Mouse (Mus musculus) ES-E14 (cell line): ENCODE results near the gene Kiss1. TPM values are rescaled to one million over a fixed set of nuclear protein-coding genes. Genes with fewer than 3 reads are reported as not detected.

Source experiments
- DNase-seq: peaks from one replicate; pipeline ENCODE4 v3.0.0-alpha.2; 2013; ENCODE audit warnings: low read depth, low spot score
- H3K27ac ChIP-seq: 2 replicates; pipeline ENCODE4 v1.5.1; 2012; ENCODE audit warnings: low read depth, mild to moderate bottlenecking, low read length, moderate library complexity, mixed read lengths; ENCODE audit not compliant: poor library complexity, insufficient read depth, severe bottlenecking
- H3K36me3 ChIP-seq: 2 replicates; pipeline ENCODE4 v1.6.1; 2012; ENCODE audit warnings: mild to moderate bottlenecking, low read length, moderate library complexity, mixed read lengths; ENCODE audit not compliant: control insufficient read depth, poor library complexity, insufficient read depth, severe bottlenecking
- H3K4me1 ChIP-seq, 2 experiments: fragments of 150-350 bp in 1 of 2; sonication (generic) in 1 of 2; 2 replicates each; pipeline ENCODE4 v1.6.1; 2012; ENCODE audit warnings: low read length in 2 of 2, mild to moderate bottlenecking in 1 of 2, mixed read lengths in 1 of 2; ENCODE audit not compliant: control insufficient read depth in 2 of 2, insufficient read depth in 2 of 2, poor library complexity in 1 of 2
- H3K4me3 ChIP-seq, 2 experiments: fragments of 150-350 bp in 1 of 2; sonication (generic) in 1 of 2; 2 replicates each; pipeline ENCODE4 v1.5.1; 2012; ENCODE audit warnings: low read length in 2 of 2, low read depth in 1 of 2, mild to moderate bottlenecking in 1 of 2, mixed read lengths in 1 of 2; ENCODE audit not compliant: insufficient read depth in 1 of 2, poor library complexity in 1 of 2, severe bottlenecking in 1 of 2
- H3K9ac ChIP-seq: 2 replicates; pipeline ENCODE4 v1.6.1; 2012; ENCODE audit warnings: low read depth, mild to moderate bottlenecking, low read length, mixed read lengths; ENCODE audit not compliant: poor library complexity, insufficient read depth, severe bottlenecking
- H3K9me3 ChIP-seq: fragments of 150-350 bp; sonication (generic); 2 replicates; pipeline ENCODE4 v1.6.1; 2012; ENCODE audit warnings: low read depth, mild to moderate bottlenecking, low read length; ENCODE audit not compliant: control insufficient read depth, insufficient read depth
- CHD2 ChIP-seq: IDR thresholded peaks from 2 replicates; pipeline ENCODE4 v1.6.1; 2014; ENCODE audit warnings: mild to moderate bottlenecking, low read depth, low read length, inconsistent platforms
- HCFC1 ChIP-seq: IDR thresholded peaks from 2 replicates; pipeline ENCODE4 v1.6.1; 2012; ENCODE audit warnings: low read length, inconsistent platforms, borderline replicate concordance; ENCODE audit not compliant: insufficient read depth
- MAFK ChIP-seq: IDR thresholded peaks from 2 replicates; pipeline ENCODE4 v1.6.1; 2014; ENCODE audit warnings: mild to moderate bottlenecking, low read depth, low read length, inconsistent platforms; ENCODE audit not compliant: insufficient read depth
- ZC3H11A ChIP-seq: IDR thresholded peaks from 2 replicates; pipeline ENCODE4 v1.6.1; 2012; ENCODE audit warnings: low read depth, mild to moderate bottlenecking, inconsistent platforms, low read length, borderline replicate concordance
- ZNF384 ChIP-seq: IDR thresholded peaks from 2 replicates; pipeline ENCODE4 v1.6.1; 2012; ENCODE audit warnings: low read depth, low read length, inconsistent platforms
- in situ Hi-C, 2 experiments: fragments of 600-800 bp; cut with MboI; formaldehyde crosslinking; loops; one replicate each; pipeline ENCODE4 v1.15.1; 2025; ENCODE audit warnings: low sequenced_read_pairs in 2 of 2, inconsistent platforms in 1 of 2; ENCODE audit not compliant: unreplicated experiment in 2 of 2
- total RNA-seq: library from RNA; depleted of rRNA; stranded (reverse); fragments of 300-350 nt; gene quantifications from 2 replicates; pipeline ENCODE4 v1.2.3, GENCODE M21; 2012

Gene Kiss1
- total RNA-seq, 1 experiment, result not detected

DNA sequence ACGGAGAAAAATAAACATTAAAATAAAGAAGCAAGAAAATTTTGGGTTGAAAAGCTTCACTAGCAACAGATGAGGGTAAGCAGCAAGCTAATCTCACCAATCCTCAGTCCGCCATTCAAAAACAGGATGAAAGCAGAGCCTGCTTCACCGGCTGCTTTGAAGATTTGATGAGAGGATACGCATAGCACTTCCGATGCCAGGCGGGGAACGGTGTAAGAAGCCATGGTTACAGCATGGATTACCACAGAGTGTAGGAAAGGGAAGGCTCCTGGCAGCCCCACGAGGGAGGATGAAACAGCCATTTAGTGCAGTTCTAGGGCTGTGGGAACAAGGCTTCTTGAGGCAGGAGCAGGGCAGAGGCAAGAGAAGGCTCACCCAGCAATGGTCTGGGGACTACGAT is 30.1 kb downstream of the Kiss1 start:
- Histone ChIP-seq H3K36me3 (no peaks in the 10 kb centered on the region), H3K9me3 (no peaks in the 10 kb centered on the region), H3K9ac (no peak overlapping the region), H3K27ac (no peak overlapping the region), H3K4me3 (no peak overlapping the region), H3K4me1 (peaks cover 0 to 9% of the 10 kb centered on the region in 2 experiments; a peak in 1 of 4 replicates)
- no peak for DNase-seq
- in situ Hi-C loops, result loop anchor here (5.0 to 25.0 kb wide), 3 partner anchors 34 to 189 kb away; partner anchors contain the start of gene Plekha6 (in 1 of the 2)
- TF ChIP-seq CHD2 (no peak), MAFK (no peak), HCFC1 (no peak), ZNF384 (no peak), ZC3H11A (no peak)

DNA sequence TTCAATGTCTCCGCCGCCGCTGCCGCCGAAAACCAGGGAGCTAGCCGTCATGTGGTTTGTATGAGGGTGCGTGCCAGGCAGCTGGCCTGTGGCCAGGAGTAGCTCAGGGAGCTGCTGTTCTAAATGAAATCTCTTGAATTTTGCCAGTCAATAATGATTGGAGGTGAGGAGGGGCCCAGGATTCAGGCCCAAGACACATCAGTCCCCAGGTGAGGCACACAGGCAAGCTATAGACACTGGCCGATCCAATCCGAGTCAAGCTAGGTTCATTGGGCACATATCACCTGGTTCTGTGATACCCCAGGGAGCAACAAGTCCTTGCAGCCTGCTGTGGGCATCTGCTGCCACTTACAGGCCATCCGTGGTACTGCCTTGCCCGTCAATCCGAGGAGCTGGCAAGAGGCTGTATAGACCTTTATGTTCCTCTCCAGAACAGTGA is 31.7 kb downstream of the Kiss1 start:
- in situ Hi-C loops, result loop anchor here (5.0 to 25.0 kb wide), 3 partner anchors 36 to 191 kb away; partner anchors contain the start of gene Plekha6 (in 1 of the 2)
- Histone ChIP-seq H3K4me3 (no peak overlapping the region), H3K4me1 (peaks cover 0 to 4% of the 10 kb centered on the region in 2 experiments; a peak in 1 of 4 replicates), H3K9me3 (no peaks in the 10 kb centered on the region), H3K27ac (no peak overlapping the region), H3K9ac (no peak overlapping the region), H3K36me3 (no peaks in the 10 kb centered on the region)
- peak; percentile 84 for DNase-seq
- TF ChIP-seq ZNF384, result no peak
- TF ChIP-seq HCFC1, result no peak
- peak; percentile 86 for TF ChIP-seq ZC3H11A

DNA sequence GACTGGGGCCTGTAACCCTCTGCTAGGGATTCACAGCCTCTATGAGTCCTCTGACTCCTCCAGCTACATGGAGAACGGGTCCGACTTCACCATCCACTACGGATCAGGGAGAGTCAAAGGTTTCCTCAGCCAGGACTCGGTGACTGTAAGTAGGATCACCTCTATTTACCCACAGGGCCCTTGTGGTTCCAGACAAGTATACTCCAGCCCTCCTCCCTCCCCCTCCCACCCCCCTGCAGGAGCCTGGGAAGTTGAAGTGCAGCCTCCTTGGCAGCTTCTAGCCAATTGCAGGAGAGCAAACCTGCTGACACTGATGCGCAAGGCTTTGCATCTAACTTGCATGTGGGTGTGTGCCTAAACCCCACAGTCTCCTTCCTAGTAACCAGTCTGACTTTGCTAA is 33.8 kb downstream of the Kiss1 start:
- TF ChIP-seq ZC3H11A (no peak), CHD2 (no peak), ZNF384 (no peak), MAFK (no peak)
- peaks cover 0 to 4% of the 10 kb centered on the region in 2 experiments; a peak in 1 of 4 replicates for H3K4me1 ChIP-seq
- H3K9me3 ChIP-seq, result no peaks in the 10 kb centered on the region; the same call in 1 of the 2 replicates
- no peak overlapping the region for H3K9ac ChIP-seq
- in situ Hi-C loops, result loop anchor here (10.0 to 25.0 kb wide), 2 partner anchors 181 to 193 kb away; partner anchors contain the start of gene Plekha6 (in 1 of the 2)
- H3K27ac ChIP-seq, result no peak overlapping the region
- H3K36me3 ChIP-seq, result no peaks in the 10 kb centered on the region
- no peak overlapping the region for H3K4me3 ChIP-seq
- no peak for DNase-seq

DNA sequence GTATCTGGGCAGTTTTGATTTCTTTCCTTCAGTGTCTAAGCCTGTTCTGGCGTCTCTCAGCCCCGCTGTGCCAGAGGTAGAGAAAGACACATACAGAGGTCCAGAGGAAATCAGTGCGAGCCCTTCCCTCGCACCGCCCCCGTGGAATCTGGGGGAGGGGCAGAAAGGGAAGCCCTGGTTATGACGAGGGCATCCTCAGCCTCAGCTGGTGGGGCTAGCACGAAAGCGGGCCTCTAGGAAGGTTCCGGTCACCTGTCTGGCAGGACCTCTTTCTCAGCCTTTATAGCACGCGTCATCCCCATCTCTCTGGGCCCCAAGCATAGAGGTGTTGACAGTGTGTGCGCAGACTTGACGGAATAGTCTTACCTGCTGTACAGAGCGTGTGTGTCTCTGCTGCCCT is 34.2 kb downstream of the Kiss1 start:
- DNase-seq, result no peak
- no peak overlapping the region for H3K27ac ChIP-seq
- peaks cover 0 to 4% of the 10 kb centered on the region in 2 experiments; a peak in 1 of 4 replicates for H3K4me1 ChIP-seq
- H3K36me3 ChIP-seq, result no peaks in the 10 kb centered on the region
- no peak overlapping the region for H3K9ac ChIP-seq
- TF ChIP-seq ZC3H11A (no peak), CHD2 (no peak), MAFK (no peak)
- H3K4me3 ChIP-seq, result no peak overlapping the region
- in situ Hi-C loops, result loop anchor here (10.0 to 25.0 kb wide), 2 partner anchors 181 to 194 kb away; partner anchors contain the start of gene Plekha6 (in 1 of the 2)
- peaks cover 1% of the 10 kb centered on the region; the same call in 1 of the 2 replicates for H3K9me3 ChIP-seq

DNA sequence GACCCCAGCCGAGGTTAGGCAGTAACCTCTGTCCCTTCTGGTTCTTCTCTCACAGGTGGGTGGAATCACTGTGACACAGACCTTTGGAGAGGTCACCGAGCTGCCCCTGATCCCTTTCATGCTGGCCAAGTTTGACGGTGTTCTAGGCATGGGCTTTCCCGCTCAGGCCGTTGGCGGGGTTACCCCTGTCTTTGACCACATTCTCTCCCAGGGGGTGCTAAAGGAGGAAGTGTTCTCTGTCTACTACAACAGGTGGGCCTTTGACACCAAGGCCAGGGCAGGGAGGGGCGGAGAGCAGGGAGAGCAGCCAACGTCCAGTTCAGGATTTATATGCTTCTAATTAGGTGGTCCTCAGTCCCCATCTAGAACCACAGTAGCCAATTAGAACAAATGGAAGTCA is 34.7 kb downstream of the Kiss1 start:
- in situ Hi-C loops, result loop anchor here (10.0 to 25.0 kb wide), 2 partner anchors 182 to 194 kb away; partner anchors contain the start of gene Plekha6 (in 1 of the 2)

More for the DNA sequence above, 34.7 kb downstream of the Kiss1 start:
- peaks cover 0 to 4% of the 10 kb centered on the region in 2 experiments; a peak in 1 of 4 replicates for H3K4me1 ChIP-seq
- peaks cover 3% of the 10 kb centered on the region; the same call in 1 of the 2 replicates for H3K9me3 ChIP-seq
- H3K27ac ChIP-seq, result no peak overlapping the region
- DNase-seq, result no peak
- TF ChIP-seq MAFK (no peak), HCFC1 (no peak), ZC3H11A (no peak)
- H3K4me3 ChIP-seq, result no peak overlapping the region
- H3K9ac ChIP-seq, result no peak overlapping the region
- no peaks in the 10 kb centered on the region for H3K36me3 ChIP-seq
